Mouse (Mus musculus) ovary, adult 18-20 months (tissue): Measurements from ENCODE around the gene Trim25.

Source experiments
- DNase-seq: peaks from one replicate; pipeline ENCODE4 v3.0.0; 2022; ENCODE audit warnings: low spot score, mixed read lengths

The Trim25 gene

GRCm38 (mm10) chr11:88998974-88999722 lies at the start of gene Trim25:
TSS of gene Trim25 (plus strand) at chr11:88999376.
- DNase-seq = peak; percentile 88

- no peak for DNase-seq
Observed at GRCm38 (mm10) chr11:88949802-88950639, 49.2 kb upstream of the Trim25 start.

GRCm38 (mm10) chr11:88950640-88951250 lies 48.4 kb upstream of the Trim25 start:
- DNase-seq = no peak

- DNase-seq = no peak
Observed at GRCm38 (mm10) chr11:88951576-88951975, 47.6 kb upstream of the Trim25 start.

GRCm38 (mm10) chr11:88952117-88952516 lies 47.1 kb upstream of the Trim25 start:
- DNase-seq = no peak

GRCm38 (mm10) chr11:88953582-88953981 lies 45.6 kb upstream of the Trim25 start:
- DNase-seq = no peak

- no peak for DNase-seq
Observed at GRCm38 (mm10) chr11:88954803-88955202, 44.4 kb upstream of the Trim25 start.

- DNase-seq = peak; percentile 97
Observed at GRCm38 (mm10) chr11:88955217-88955969, 43.8 kb upstream of the Trim25 start, which contains the start of gene Scpep1. TSS of gene Scpep1 (minus strand) at chr11:88955465.

- DNase-seq = no peak
Observed at GRCm38 (mm10) chr11:88958851-88959250, 40.3 kb upstream of the Trim25 start.

- no peak for DNase-seq
Observed at GRCm38 (mm10) chr11:88966881-88967361, 32.3 kb upstream of the Trim25 start, which contains the start of gene Elobl. TSS of gene Elobl (minus strand) at chr11:88966931.

- DNase-seq = no peak
Observed at GRCm38 (mm10) chr11:88970202-88970732, 28.9 kb upstream of the Trim25 start, which contains the start of gene Coil. TSS of gene Coil (plus strand) at chr11:88970252.

- DNase-seq = peak; percentile 85
Observed at GRCm38 (mm10) chr11:88973776-88974701, 25.1 kb upstream of the Trim25 start.

GRCm38 (mm10) chr11:88976320-88976719 lies 22.9 kb upstream of the Trim25 start:
- DNase-seq = no peak

- no peak for DNase-seq
Observed at GRCm38 (mm10) chr11:88977188-88977587, 22.0 kb upstream of the Trim25 start.

- no peak for DNase-seq
Observed at GRCm38 (mm10) chr11:88981337-88981736, 17.8 kb upstream of the Trim25 start.

GRCm38 (mm10) chr11:88986616-88987015 lies 12.6 kb upstream of the Trim25 start:
- DNase-seq = no peak

GRCm38 (mm10) chr11:88988956-88989355 lies 10.2 kb upstream of the Trim25 start:
- DNase-seq = no peak

GRCm38 (mm10) chr11:88989530-88989929 lies 9.6 kb upstream of the Trim25 start:
- no peak for DNase-seq

- no peak for DNase-seq
Observed at GRCm38 (mm10) chr11:88993186-88993585, 6.0 kb upstream of the Trim25 start.

- DNase-seq = no peak
Observed at GRCm38 (mm10) chr11:88993625-88994024, 5.6 kb upstream of the Trim25 start.
